Mouse (Mus musculus): ENCODE measurements around the gene Ralgps1.

The Ralgps1 gene

GRCm38 (mm10) chr2:33321641-33322040, 49.6 kb downstream of the Ralgps1 start:
- no peak for DNase-seq (ENCODE audit: low spot score)

GRCm38 (mm10) chr2:33321031-33321430, 50.3 kb downstream of the Ralgps1 start:
- no peak for DNase-seq (ENCODE audit: low spot score)

GRCm38 (mm10) chr2:33320568-33320967, 50.7 kb downstream of the Ralgps1 start:
- DNase-seq (ENCODE audit: low spot score) = no peak

DNA sequence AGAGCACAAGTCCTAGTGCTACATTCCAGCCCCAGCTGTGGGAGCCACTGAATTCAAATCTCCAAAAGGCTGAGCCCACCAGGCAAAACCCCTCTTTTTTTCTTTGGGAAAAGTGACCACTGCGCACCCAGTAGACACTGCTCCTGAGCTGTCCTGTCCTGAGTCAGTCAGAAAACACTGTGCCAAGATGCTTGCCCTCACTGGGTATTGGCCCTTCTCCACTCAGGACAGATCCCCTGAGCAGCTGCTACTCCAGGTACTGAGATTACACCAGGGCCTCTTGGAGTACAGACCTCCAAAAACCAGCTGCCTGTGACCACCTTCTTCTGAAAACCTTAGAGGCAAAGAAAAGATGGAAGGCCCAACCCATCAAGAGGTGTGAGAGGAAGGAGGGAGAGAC, 51.4 kb downstream of the Ralgps1 start:
- no peak for DNase-seq (ENCODE audit: low spot score)

GRCm38 (mm10) chr2:33319455-33319854, 51.8 kb downstream of the Ralgps1 start:
- no peak for DNase-seq (ENCODE audit: low spot score)

DNA sequence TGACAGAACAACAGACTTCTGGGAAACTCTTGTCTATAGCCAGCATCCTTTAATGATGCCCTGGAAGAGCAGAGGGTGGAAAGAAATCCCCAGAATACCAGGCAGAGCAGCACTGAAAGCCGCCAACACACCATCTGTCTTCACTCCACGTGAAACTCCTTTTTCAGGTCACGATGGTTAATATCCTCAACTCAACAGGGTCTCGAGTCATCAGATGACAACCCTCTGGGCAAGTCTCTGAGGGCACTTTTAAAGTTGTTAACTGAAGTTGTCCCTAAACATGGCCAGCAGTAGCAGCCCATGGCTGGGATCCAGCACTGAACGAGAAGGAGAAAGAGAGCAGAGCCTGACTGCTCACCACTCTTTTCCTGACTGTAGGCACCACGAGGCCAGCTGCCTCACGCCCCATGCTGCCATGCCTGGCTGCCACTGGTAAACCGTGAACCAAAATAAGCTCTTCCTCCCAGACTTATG, 52.8 kb downstream of the Ralgps1 start:
- no peak for DNase-seq (ENCODE audit: low spot score)

DNA sequence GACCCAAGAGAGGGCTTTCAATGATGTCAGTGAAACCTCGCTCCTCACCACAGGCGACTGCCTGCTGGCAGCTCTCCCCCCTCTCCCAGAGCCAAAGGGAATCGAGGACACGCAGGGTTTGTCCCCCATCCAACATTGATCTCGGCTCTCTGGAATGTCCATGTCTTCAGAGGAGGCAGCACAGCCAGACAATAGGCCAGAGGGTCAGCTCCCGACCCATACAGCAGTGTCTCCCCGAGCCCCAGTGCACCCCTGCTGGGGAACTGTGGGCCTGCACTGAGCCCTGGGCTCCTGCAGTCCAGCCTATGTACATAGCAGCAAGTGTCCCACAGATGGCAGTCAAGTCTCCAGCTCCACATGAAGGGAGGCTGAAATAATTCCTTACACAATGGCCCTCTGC, 54.8 kb downstream of the Ralgps1 start:
- peak; percentile 89 for DNase-seq (ENCODE audit: low spot score)

GRCm38 (mm10) chr2:33316063-33316405, 55.3 kb downstream of the Ralgps1 start:
- DNase-seq (ENCODE audit: low spot score) = no peak

- DNase-seq (ENCODE audit: low spot score) = no peak
These were observed 55.8 kb downstream of the Ralgps1 start for GRCm38 (mm10) chr2:33315233-33316062.

DNA sequence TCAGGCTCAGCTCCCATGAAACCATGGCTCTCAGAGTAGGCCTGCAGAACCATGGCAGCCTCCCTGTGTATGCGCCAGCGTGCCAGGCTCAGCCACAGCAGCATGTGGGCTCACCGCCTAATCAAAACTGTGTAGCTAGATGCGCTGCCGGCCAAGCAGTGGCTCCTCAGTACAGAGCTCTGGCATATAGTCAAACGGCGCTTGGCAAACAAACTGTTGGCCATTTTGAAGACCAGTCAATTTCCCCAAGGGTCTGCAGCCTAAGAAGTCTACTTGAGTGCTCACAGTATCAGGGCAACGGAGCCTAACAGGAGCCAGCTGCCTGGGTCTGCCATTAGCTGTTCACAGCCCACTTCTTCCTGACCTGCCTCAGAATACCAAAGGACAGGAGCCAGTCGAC, 61.9 kb downstream of the Ralgps1 start:
- DNase-seq (ENCODE audit: low spot score) = no peak

DNA sequence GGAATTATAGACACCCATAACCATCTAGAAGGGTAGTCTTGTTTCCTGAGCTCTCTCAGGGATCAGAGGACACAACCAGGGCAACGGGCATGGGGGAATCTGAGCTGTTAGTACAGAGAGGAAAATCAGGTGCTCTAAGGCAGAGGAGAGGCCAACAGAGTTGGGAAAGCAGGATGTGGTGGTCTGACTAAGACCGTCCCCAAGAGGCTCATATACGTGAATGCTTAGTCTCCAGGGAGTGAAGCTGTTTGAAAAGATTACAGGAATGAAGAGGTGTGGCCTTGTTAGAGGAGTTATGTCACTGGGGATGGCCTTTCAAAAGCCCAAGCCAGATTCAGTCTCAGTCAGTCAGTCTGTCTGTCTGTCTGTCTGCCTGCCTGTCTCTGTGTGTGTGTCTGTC, 64.7 kb downstream of the Ralgps1 start:
- DNase-seq (ENCODE audit: low spot score) = no peak

GRCm38 (mm10) chr2:33303416-33303947, 67.8 kb downstream of the Ralgps1 start:
- no peak for DNase-seq (ENCODE audit: low spot score)

DNA sequence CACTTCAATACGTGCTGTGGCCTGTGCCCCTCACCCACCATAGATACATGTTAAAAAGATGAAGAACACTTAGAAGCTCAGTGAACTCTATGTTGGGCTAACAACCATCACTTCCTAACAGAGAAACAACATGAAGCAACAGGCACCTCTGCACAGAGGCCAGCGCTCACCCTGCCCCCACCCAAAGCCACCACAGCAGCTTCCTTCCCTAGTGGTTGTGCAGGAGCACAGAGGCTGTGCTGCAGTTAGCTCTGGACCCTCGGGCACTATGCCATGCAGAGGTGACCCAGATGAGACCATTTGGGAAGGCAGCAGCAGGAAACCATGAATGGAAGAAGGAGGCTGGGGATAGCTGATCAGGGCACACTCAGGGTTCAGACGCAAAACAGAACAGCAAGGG, 68.5 kb downstream of the Ralgps1 start:
- no peak for DNase-seq (ENCODE audit: low spot score)

DNA sequence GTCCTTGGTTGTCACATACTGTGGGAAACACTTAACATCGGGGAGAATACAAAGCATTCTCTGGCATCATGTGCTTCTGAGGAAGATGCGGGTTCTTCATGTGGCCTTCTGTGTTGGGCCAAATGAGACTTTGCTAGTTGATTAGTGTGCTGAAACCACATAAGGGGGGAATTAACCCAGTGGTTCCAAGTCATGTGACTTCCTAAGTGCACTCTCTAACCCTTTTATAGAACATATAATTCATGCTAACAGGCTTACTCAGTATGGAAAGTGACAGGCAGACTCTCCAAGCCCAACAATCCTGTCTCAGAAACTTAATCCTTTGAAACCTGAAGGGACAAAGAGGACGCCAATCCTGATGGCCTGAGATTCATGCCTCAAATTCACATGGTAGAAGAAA, 68.9 kb downstream of the Ralgps1 start:
- DNase-seq (ENCODE audit: low spot score) = no peak

- DNase-seq (ENCODE audit: low spot score) = no peak
These were observed 70.8 kb downstream of the Ralgps1 start for GRCm38 (mm10) chr2:33300371-33301046.

- DNase-seq (ENCODE audit: low spot score) = no peak
These were observed 72.4 kb downstream of the Ralgps1 start for GRCm38 (mm10) chr2:33298928-33299327.

GRCm38 (mm10) chr2:33295115-33295514, 76.2 kb downstream of the Ralgps1 start:
- DNase-seq (ENCODE audit: low spot score) = no peak

- no peak for DNase-seq (ENCODE audit: low spot score)
These were observed 79.2 kb downstream of the Ralgps1 start for GRCm38 (mm10) chr2:33292057-33292456.

DNA sequence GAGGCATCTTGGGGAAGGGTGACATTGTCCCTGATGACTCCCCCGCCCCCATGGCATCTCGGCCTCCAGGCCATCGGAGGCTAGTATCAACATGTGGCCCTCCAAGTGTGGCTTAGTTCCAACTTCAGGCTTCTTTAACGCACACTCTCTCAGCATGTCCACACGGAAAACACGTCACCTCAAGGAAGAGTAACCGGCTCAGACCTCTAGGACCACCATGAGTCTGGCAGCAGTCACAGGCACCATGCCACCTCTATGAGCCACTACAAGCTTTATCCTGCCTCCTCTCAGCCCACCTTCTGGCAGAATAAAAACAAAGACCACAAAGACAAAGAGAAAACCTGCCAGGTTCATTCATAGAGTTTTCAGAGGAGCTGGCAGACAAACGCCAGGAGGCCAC, 80.8 kb downstream of the Ralgps1 start:
- DNase-seq (ENCODE audit: low spot score) = no peak

- DNase-seq (ENCODE audit: low spot score) = no peak
These were observed 82.4 kb downstream of the Ralgps1 start for GRCm38 (mm10) chr2:33288837-33289236.

GRCm38 (mm10) chr2:33283674-33284073, 87.6 kb downstream of the Ralgps1 start:
- no peak for DNase-seq (ENCODE audit: low spot score)

GRCm38 (mm10) chr2:33282877-33283276, 88.4 kb downstream of the Ralgps1 start:
- no peak for DNase-seq (ENCODE audit: low spot score)

DNA sequence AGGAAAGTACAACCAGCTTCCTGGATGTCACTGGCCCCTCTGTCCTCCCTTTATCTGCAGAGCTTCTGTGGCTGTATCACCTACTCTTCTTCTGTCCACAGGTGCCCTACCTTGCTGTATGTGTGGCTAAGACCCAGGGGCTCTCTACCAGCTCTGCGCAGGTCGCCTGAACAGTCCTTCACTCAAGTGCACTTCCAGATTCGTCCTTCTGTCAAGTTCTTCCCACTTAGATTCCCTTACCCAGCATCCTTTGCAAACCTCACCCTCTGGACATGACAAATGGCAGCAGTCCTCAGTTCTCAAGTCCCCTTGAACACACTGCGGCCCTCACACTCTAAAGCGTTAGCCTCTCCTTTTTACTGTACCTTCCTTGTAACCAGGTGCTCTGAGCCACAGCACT, 89.5 kb downstream of the Ralgps1 start:
- no peak for DNase-seq (ENCODE audit: low spot score)
